Comparison of ENCODE assay signal across 1 mouse cellular context in the genomic region with DNA sequence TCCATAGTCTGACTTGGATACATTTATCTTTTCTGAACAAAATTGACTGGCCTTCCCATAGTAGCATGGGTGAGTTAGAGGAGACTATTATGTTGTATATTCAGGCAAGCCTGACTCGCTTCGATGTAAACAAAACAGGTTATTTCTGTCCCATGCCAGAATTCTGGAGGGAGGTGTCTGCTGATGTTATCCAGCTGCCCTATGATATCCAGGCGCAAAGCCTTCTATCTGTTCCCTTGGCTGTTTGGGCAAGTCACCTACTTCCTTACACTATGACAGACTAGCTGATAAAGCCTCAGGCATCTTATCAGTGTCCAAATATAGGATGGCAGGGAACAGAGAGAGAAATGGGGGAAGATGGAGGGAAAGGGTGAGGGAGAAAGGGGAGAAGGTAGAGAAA.
TF ChIP-seq lines count a peak whose summit lies in the region.

No protein-coding gene starts in this region.

TF ChIP-seq in MEL, 35 proteins besides CTCF, POLR2A, EP300 and RAD21:
- TF ChIP-seq GATA1 (IDR thresholded peaks at IDR 0.05; ENCODE audit: low read depth, low read length): peak; percentile 28; the same call in 1 of the 2 replicates
- no peak for TF ChIP-seq MYC (IDR thresholded peaks at IDR 0.05; ENCODE audit: low read depth, low read length)
- no peak for TF ChIP-seq NELFE (IDR thresholded peaks at IDR 0.05; ENCODE audit: low read depth, low read length)
- no peak for TF ChIP-seq TBP (IDR thresholded peaks at IDR 0.05; ENCODE audit: low read depth, low read length)
- no peak for TF ChIP-seq ZC3H11A (IDR thresholded peaks at IDR 0.05; ENCODE audit: low read depth, low read length)
- TF ChIP-seq MEF2A (IDR thresholded peaks at IDR 0.05; ENCODE audit: extremely low read depth, insufficient replicate concordance, low read depth, low read length, poor library complexity, severe bottlenecking): peak; percentile 25; the same call in 1 of the 2 replicates
- no peak for TF ChIP-seq POLR2AphosphoS5 (IDR thresholded peaks at IDR 0.05; ENCODE audit: borderline replicate concordance, low read depth, low read length)
- no peak for TF ChIP-seq ZKSCAN1 (IDR thresholded peaks at IDR 0.05; ENCODE audit: low read depth, low read length)
- no peak for TF ChIP-seq BHLHE40 (IDR thresholded peaks at IDR 0.05; ENCODE audit: borderline replicate concordance, low read depth, low read length)
- 0 out of 2 replicates have a peak, but pooled peaks have one; percentile 8 for TF ChIP-seq ETS1 (IDR thresholded peaks at IDR 0.05; ENCODE audit: low read depth, low read length)
